Mouse (Mus musculus): ENCODE measurements at regions not wholly inside any gene's neighbourhood (a gene's known extent, or its start where the extent isn't known, plus 50 kb on each side); places are given as distances from the start of the nearest gene placed in this dataset.

- no peaks in the 10 kb centered on the region for H3K79me3 ChIP-seq (ENCODE audit: low read depth)
- H3ac ChIP-seq (ENCODE audit: control insufficient read depth, insufficient read length, low read depth) = no peak overlapping the region
- no peaks in the 10 kb centered on the region for H3K79me2 ChIP-seq (ENCODE audit: control insufficient read depth, insufficient read depth)
- no peaks in the 10 kb centered on the region for H3K27me3 ChIP-seq (ENCODE audit: control insufficient read depth, insufficient read depth, insufficient read length)
- TF ChIP-seq MYOD1 (IDR thresholded peaks at IDR 0.05; ENCODE audit: control insufficient read depth, insufficient read length, low read depth) = no peak
- no peaks in the 10 kb centered on the region for H3K36me3 ChIP-seq (ENCODE audit: control insufficient read depth, insufficient read depth)
- no peak overlapping the region for H3K4me3 ChIP-seq (ENCODE audit: insufficient read depth, poor library complexity, severe bottlenecking)
These were observed 64.0 kb upstream of the Galnt15 start for GRCm38 (mm10) chr14:31964831-31965230.

DNA sequence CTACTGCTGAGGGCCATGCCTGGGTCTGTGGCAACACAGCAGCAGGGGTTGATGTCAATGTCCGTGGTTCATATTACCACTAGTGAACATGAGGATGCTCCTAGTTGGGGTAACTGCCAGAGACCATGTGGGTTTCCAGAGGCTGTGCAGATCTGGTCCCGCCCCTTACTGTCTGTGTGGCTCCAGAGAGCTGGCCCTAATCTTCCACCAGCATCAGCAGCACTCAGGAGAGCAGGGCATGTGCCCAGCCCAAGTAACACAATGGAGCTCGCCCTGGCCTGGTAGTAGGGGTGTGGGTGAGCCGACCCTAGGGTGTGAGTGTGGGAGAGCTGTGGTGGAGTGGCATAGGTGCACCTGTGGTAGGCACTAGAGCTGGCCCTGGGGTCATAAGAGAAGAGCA is 59.3 kb upstream of the Galnt15 start:
- Histone ChIP-seq H3K36me3 (ENCODE audit: control insufficient read depth, insufficient read depth) (no peaks in the 10 kb centered on the region), H3K79me3 (ENCODE audit: low read depth) (no peaks in the 10 kb centered on the region), H3K4me3 (ENCODE audit: insufficient read depth, poor library complexity, severe bottlenecking) (no peak overlapping the region), H3K79me2 (ENCODE audit: control insufficient read depth, insufficient read depth) (no peaks in the 10 kb centered on the region), H3ac (ENCODE audit: control insufficient read depth, insufficient read length, low read depth) (no peak overlapping the region), H3K27me3 (ENCODE audit: control insufficient read depth, insufficient read depth, insufficient read length) (no peaks in the 10 kb centered on the region)
- TF ChIP-seq MYOD1 (IDR thresholded peaks at IDR 0.05; ENCODE audit: control insufficient read depth, insufficient read length, low read depth) (no peak), MYOG (IDR thresholded peaks at IDR 0.05; ENCODE audit: control insufficient read depth, extremely low read depth, insufficient read length) (no peak), MAX (IDR thresholded peaks at IDR 0.05) (no peak), CTCF (IDR thresholded peaks at IDR 0.05; ENCODE audit: control insufficient read depth, insufficient read depth, insufficient read length) (no peak), CEBPB (IDR thresholded peaks at IDR 0.05; ENCODE audit: low read depth) (no peak), USF1 (IDR thresholded peaks at IDR 0.05; ENCODE audit: low read depth) (no peak), FOSL1 (IDR thresholded peaks at IDR 0.05; ENCODE audit: insufficient read depth, low read length, poor library complexity, severe bottlenecking) (no peak)

- Histone ChIP-seq H3ac (ENCODE audit: control insufficient read depth, insufficient read length, low read depth) (no peak overlapping the region), H3K79me3 (ENCODE audit: low read depth) (no peaks in the 10 kb centered on the region), H3K4me3 (ENCODE audit: insufficient read depth, poor library complexity, severe bottlenecking) (no peak overlapping the region), H3K36me3 (ENCODE audit: control insufficient read depth, insufficient read depth) (no peaks in the 10 kb centered on the region), H3K27me3 (ENCODE audit: control insufficient read depth, insufficient read depth, insufficient read length) (no peaks in the 10 kb centered on the region), H3K79me2 (ENCODE audit: control insufficient read depth, insufficient read depth) (no peaks in the 10 kb centered on the region)
- TF ChIP-seq CEBPB (IDR thresholded peaks at IDR 0.05; ENCODE audit: low read depth) = no peak
- no peak for TF ChIP-seq CTCF (IDR thresholded peaks at IDR 0.05; ENCODE audit: control insufficient read depth, insufficient read depth, insufficient read length)
- no peak for TF ChIP-seq MAX (IDR thresholded peaks at IDR 0.05)
- no peak for TF ChIP-seq FOSL1 (IDR thresholded peaks at IDR 0.05; ENCODE audit: insufficient read depth, low read length, poor library complexity, severe bottlenecking)
- no peak for TF ChIP-seq USF1 (IDR thresholded peaks at IDR 0.05; ENCODE audit: low read depth)
- no peak for TF ChIP-seq MYOD1 (IDR thresholded peaks at IDR 0.05; ENCODE audit: control insufficient read depth, insufficient read length, low read depth)
- no peak for TF ChIP-seq MYOG (IDR thresholded peaks at IDR 0.05; ENCODE audit: control insufficient read depth, extremely low read depth, insufficient read length)
These were observed 58.5 kb upstream of the Galnt15 start for GRCm38 (mm10) chr14:31970245-31970830.

GRCm38 (mm10) chr14:31970851-31971250 is 57.9 kb upstream of the Galnt15 start:
- Histone ChIP-seq H3K79me2 (ENCODE audit: control insufficient read depth, insufficient read depth) (no peaks in the 10 kb centered on the region), H3K4me3 (ENCODE audit: insufficient read depth, poor library complexity, severe bottlenecking) (no peak overlapping the region)
- TF ChIP-seq FOSL1 (IDR thresholded peaks at IDR 0.05; ENCODE audit: insufficient read depth, low read length, poor library complexity, severe bottlenecking) (no peak), USF1 (IDR thresholded peaks at IDR 0.05; ENCODE audit: low read depth) (no peak), CTCF (IDR thresholded peaks at IDR 0.05; ENCODE audit: control insufficient read depth, insufficient read depth, insufficient read length) (no peak), MYOG (IDR thresholded peaks at IDR 0.05; ENCODE audit: control insufficient read depth, extremely low read depth, insufficient read length) (no peak), MAX (IDR thresholded peaks at IDR 0.05) (no peak), MYOD1 (IDR thresholded peaks at IDR 0.05; ENCODE audit: control insufficient read depth, insufficient read length, low read depth) (no peak), CEBPB (IDR thresholded peaks at IDR 0.05; ENCODE audit: low read depth) (no peak)

DNA sequence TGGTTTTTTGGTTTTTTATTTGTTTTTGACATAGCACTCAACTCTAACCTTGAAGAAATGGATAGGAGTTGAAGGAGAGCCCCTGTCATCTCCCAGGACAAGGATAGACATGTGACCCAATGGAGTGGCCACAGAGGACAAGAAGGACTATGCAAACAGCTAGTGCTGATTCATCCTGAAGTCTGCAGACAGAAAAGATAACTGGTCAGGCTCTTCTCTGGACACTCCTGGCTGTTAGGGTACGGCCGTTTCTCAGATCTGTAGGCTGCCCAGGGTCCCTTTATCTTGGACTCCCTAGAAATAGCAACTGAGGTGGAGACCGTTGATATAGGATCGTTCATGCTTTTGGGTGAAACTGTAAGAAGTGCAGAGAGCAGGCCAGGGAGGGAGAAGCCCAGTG is 55.1 kb upstream of the Galnt15 start:
- Histone ChIP-seq H3K79me3 (ENCODE audit: low read depth) (no peaks in the 10 kb centered on the region), H3K79me2 (ENCODE audit: control insufficient read depth, insufficient read depth) (no peaks in the 10 kb centered on the region), H3ac (ENCODE audit: control insufficient read depth, insufficient read length, low read depth) (no peak overlapping the region), H3K4me3 (ENCODE audit: insufficient read depth, poor library complexity, severe bottlenecking) (no peak overlapping the region), H3K27me3 (ENCODE audit: control insufficient read depth, insufficient read depth, insufficient read length) (no peaks in the 10 kb centered on the region), H3K36me3 (ENCODE audit: control insufficient read depth, insufficient read depth) (no peaks in the 10 kb centered on the region)
- no peak for TF ChIP-seq MAX (IDR thresholded peaks at IDR 0.05)
- TF ChIP-seq USF1 (IDR thresholded peaks at IDR 0.05; ENCODE audit: low read depth) = no peak
- no peak for TF ChIP-seq CEBPB (IDR thresholded peaks at IDR 0.05; ENCODE audit: low read depth)
- TF ChIP-seq MYOD1 (IDR thresholded peaks at IDR 0.05; ENCODE audit: control insufficient read depth, insufficient read length, low read depth) = no peak
- no peak for TF ChIP-seq CTCF (IDR thresholded peaks at IDR 0.05; ENCODE audit: control insufficient read depth, insufficient read depth, insufficient read length)
- TF ChIP-seq FOSL1 (IDR thresholded peaks at IDR 0.05; ENCODE audit: insufficient read depth, low read length, poor library complexity, severe bottlenecking) = no peak
- TF ChIP-seq MYOG (IDR thresholded peaks at IDR 0.05; ENCODE audit: control insufficient read depth, extremely low read depth, insufficient read length) = no peak

More at GRCm38 (mm10) chr14:31970851-31971250, 57.9 kb upstream of the Galnt15 start:
- Histone ChIP-seq H3K79me3 (ENCODE audit: low read depth) (no peaks in the 10 kb centered on the region), H3K36me3 (ENCODE audit: control insufficient read depth, insufficient read depth) (no peaks in the 10 kb centered on the region), H3K27me3 (ENCODE audit: control insufficient read depth, insufficient read depth, insufficient read length) (no peaks in the 10 kb centered on the region), H3ac (ENCODE audit: control insufficient read depth, insufficient read length, low read depth) (no peak overlapping the region)

DNA sequence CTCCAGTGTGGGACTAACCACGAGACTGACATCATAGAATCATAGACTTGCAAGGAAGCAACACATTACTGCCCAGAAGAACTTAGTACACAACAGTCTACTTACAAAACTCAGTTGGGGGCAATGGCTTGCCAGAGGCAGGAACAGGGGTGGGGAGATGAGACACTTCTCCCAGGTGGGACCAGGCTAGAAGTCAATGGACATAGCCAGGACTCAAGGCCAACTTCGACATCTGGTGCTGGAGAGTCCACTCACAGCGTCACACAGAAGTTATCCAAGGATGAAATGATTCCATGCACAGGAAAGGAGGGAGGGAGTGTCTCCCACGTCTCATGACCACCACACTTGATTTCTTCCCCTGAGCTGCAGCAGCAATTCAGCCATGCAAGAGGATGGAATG is 50.6 kb upstream of the Galnt15 start:
- H3K4me3 ChIP-seq (ENCODE audit: insufficient read depth, poor library complexity, severe bottlenecking) = no peak overlapping the region
- no peaks in the 10 kb centered on the region for H3K36me3 ChIP-seq (ENCODE audit: control insufficient read depth, insufficient read depth)
- TF ChIP-seq USF1 (IDR thresholded peaks at IDR 0.05; ENCODE audit: low read depth) (no peak), CEBPB (IDR thresholded peaks at IDR 0.05; ENCODE audit: low read depth) (no peak), FOSL1 (IDR thresholded peaks at IDR 0.05; ENCODE audit: insufficient read depth, low read length, poor library complexity, severe bottlenecking) (no peak), MYOG (IDR thresholded peaks at IDR 0.05; ENCODE audit: control insufficient read depth, extremely low read depth, insufficient read length) (no peak), CTCF (IDR thresholded peaks at IDR 0.05; ENCODE audit: control insufficient read depth, insufficient read depth, insufficient read length) (no peak), MYOD1 (IDR thresholded peaks at IDR 0.05; ENCODE audit: control insufficient read depth, insufficient read length, low read depth) (no peak), MAX (IDR thresholded peaks at IDR 0.05) (no peak)
- H3K79me3 ChIP-seq (ENCODE audit: low read depth) = no peaks in the 10 kb centered on the region
- no peak overlapping the region for H3ac ChIP-seq (ENCODE audit: control insufficient read depth, insufficient read length, low read depth)
- no peaks in the 10 kb centered on the region for H3K79me2 ChIP-seq (ENCODE audit: control insufficient read depth, insufficient read depth)
- no peaks in the 10 kb centered on the region for H3K27me3 ChIP-seq (ENCODE audit: control insufficient read depth, insufficient read depth, insufficient read length)

Data from C2C12 (cell line).